Mouse (Mus musculus): ENCODE measurements around the gene Syne2.

Syne2 gene

DNA sequence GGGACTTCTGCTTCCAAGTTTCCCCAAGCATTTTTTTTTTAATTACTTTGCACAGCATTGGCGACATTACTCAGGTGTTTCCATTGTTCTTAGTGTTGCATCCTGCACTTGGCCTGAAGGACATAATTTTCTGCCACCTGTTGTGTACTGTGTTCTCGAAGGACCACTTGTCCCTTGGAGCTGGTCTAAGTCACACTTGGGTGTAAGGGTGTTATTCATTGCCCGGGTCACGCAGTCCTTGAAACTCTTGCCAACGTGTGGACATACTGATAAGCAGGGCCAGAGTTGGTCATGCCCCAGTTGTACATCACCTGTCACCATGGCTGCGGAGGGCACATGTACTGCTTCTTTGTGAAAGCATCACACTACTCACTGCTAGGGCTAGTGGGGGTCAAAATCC is 228.6 kb downstream of the Syne2 start:
- no peak for DNase-seq (ENCODE audit: low read depth, low spot score)

DNA sequence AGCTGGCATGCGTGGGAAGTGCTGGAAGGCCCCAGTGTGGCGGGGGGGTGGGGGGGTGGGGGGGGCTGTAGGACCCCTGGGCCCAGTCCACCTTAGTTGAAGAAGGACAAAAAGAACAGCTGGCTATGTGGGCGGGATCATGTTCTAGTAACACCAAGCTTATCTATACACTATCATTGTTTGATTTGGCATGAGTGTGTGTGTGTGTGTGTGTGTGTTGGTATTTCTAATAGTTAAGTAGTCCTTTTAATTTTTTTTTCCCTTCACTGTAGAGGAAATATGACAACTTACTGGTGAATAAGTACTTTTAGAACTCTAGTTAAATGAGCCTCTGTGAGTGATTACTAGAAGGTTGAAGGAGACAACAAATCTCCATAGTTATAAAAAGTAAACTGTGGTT is 230.0 kb downstream of the Syne2 start:
- DNase-seq (ENCODE audit: low read depth, low spot score): no peak

DNA sequence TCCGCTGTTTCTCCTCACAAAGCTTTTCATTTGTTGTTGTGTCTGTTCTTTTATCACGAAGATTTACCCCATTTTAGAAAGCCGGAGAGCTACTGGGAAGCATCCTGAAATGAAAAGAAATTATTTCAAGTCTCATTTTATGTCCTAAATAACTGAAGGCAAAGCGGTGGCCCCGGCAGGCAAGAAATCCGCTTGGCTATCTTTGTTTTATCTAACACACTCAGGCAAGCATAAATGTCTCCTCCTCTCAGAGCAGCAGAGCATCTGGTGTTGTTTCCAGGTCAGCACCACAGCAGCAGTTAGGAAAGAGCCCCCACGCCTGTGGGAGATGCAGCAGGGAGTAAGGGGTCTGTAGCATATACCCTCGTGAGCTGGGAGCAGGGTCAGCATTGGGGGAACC is 230.7 kb downstream of the Syne2 start:
- no peak for DNase-seq (ENCODE audit: low read depth, low spot score)

DNA sequence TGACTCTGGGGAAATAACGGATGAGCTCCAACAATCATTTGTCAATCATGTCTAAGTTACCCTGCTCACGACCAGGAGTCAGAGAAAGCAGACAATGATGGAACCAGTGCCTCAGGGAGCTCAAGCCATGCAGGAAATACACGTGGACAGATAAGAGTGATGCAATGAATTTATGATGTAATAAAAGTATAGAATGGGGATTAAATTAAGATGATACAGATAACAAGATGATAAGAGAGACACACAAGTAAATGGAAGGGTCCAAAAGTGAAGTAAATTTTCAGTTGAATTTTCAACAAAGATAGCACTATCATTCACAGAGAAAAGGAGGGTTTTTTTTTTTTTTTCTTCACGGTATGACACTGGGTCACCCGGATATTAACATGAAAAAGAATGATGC is 231.4 kb downstream of the Syne2 start:
- no peak for DNase-seq (ENCODE audit: low read depth, low spot score)

DNA sequence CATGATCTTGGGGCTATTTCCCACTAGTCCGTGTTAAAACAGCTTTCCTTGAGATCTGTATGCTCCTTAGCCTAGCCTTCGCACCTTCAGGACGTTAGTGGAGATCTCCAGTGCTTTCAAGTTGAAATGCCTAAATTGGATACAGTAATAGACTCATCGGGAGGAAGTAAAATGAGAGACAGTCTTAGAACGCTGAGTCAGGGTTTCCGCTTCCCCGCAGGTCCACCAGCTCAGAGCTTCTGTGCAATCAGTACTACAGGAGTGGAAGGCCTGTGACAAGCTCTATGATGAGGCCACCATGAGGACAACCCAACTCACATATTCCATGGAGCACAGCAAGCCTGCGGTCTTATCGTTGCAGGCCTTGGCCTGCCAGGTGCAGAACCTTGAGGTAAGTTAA is 233.9 kb downstream of the Syne2 start:
- no peak for DNase-seq (ENCODE audit: low read depth, low spot score)

DNA sequence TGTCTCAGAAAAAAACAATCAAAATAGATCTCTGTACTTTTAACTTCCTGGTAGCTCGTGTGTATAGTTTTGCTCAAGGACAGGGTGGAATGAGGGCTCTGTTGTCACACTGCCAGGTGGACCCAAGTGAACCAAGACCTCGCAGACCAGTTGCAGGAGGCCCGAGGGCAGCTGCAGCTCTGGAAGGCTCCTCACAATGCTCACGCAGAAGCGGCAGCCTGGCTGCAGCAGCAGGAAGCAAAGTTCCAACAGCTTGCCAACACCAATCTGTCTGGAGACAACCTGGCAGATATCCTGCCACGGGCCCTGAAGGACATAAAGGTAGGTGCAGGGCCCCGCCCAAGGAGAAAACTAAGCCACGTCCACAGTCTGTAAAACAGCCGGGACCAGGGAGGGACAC is 236.7 kb downstream of the Syne2 start:
- no peak for DNase-seq (ENCODE audit: low read depth, low spot score)

DNA sequence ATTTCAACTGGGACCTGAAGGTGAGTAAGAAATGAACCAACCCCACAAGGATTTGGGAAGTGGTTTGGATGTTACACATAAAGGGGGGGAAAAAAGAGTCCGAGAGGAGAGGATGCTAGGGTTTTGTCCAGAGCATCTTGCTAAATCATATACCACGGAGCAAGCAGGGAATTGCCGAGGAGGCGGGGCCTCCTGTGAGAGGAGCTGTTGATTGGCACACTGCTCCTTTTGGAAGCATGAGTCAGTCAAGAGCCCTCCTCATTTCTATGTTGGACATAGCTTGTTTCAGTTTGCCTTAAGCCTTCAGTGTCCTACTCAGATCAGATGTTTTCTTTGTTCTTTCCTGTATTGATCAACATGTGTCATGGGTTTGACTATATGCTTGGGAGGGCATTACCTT is 245.1 kb downstream of the Syne2 start:
- no peak for DNase-seq (ENCODE audit: low read depth, low spot score)

DNA sequence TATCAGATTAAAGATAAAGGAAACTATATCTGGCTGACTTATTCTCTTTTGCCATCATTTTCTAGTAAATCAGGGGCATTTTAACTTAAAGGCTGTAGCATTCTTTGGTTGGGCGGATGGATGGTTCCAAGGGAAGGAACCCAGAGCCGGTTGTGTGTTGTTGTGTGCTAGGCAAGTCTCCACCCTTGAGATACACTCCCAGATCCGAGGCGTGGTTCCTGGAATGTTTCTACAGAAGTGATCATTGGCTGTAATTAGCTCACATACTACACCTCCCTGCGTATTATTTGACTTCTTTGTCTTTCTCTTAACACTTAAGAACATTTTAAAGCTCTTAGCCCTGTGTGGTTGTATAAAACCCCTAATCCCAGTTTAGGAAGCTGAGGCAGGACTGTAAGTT is 252.5 kb downstream of the Syne2 start:
- no peak for DNase-seq (ENCODE audit: low read depth, low spot score)

DNA sequence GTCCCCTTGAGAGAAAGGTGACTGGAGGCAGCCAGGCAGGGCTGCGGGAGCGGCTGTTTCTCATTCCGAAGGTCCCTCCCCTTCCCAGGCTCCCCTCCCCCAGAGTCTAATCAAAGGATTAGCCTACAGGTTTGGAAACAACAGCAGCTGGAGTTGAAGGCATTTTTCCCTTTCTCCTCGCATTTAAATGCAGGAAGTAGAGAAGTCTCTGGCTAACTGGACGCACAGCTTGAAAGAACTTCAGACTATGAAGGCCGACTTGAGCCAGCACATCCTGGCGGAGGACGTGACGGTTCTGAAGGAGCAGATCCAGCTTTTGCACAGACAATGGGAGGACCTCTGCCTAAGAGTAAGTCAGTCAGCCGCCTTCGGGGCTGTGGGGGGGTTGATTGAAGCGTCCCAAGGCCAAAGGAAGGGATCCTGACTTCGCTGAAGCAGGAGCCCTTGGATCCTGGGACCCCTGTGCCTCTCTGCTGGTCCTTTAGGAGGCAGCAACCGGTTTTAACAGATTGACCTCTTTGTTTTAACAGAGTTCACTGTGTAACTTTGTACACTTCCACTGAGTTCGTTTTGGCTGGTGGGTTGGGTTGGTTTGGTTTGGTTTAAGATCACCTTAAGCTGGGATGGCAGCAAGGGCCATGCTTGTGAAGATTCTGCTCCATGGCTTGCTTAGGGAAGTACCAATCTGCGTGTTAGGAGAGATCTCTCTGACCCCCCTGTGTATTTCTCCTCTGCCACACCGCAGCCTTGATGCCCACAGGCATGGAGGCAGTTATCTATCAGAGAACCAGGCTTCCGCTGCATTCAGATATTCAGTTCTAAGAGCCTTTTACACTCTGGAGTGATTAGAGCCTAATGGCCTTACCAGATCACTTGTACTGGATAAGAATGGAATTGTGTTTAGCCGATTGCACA is 254.3 kb downstream of the Syne2 start:
- peak; percentile 85 for DNase-seq (ENCODE audit: low read depth, low spot score)

DNA sequence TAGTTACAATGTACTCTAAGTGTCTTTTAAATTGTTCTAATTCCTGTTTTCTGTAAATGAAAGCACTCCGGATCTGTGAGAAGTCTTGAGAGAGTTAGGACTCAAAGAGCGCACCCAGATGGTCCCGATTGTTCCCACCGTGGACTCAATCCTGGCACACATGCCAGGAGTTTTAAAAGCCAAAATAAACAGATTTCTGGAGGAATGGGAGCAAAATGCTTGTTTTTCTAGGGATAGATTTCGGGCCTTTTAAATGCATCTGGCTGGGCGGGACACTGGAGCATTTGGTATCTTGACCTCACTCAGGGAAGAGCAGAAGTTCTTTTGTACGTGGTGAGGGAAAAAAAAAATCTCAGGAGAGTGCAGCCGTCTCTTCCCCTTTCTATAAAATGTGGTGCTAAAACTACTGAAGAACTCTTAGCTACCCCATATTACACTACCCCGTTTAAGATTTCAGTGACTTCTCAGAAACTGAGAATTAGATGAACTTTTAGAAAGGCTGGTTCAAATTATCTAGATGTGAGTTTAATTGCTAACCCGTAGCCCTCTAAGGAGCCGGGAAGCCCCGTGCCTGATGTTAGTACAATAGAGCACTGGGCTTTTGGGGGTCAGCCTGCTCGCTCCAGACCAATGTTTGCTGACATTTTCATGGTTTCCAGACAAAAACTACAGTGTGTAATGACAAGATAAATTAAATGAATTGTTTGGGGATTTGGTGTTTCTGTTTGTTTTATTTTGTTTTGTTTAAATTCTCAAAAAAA is 255.3 kb downstream of the Syne2 start:
- peak; percentile 52 for DNase-seq (ENCODE audit: low read depth, low spot score)

DNA sequence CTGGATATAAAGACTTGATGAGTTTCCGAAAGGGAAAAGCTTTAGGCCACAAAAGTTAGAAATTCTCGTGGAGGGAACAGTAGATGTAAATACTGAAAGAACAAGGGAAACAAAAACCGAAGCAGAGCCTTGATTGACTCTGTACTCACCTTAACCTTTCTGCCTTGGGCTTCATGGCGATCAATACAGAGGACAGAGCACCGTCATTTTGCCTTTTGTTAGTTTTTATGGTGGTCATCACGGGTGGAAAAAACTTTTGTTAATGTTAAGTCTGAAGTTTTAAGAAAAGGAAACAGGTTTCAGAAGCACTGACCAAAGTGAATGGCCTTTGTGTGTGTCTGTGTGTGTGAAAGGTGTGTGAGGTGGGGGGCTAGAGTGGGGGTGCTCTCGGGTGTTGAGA is 256.0 kb downstream of the Syne2 start:
- DNase-seq (ENCODE audit: low read depth, low spot score): no peak

DNA sequence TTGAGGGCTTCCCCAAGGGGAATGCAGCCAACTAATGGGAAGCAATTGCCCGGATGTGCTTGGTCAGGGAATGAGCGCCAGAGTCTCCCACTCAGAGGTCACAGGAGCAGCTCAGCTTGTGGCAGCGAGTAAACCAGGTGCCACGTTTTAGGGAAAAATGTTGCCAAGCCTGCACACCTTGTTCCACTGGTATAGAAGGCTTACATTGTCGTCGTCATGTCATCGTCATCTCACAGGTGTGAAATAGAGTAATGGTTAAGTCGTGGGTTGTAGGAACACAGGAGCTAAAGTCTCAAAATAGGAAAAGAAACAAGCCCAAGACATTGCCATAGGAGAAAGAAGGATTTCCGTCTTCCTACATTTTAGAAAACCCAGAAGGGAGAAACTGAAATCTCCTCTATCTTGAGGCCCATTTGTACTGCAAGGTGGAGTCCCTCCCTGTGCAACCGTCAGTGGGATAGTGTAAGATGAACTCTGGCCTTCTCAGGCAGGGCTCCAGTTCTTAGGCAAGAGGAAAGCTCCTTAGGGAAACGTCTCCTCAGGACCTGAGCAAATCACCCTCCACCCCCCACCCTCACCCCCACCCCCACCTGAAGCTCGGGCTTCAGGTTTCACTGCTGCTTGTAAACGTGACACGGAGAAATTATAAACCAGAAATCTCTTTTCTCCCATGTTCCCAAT is 263.1 kb downstream of the Syne2 start:
- peak; percentile 10 for DNase-seq (ENCODE audit: low read depth, low spot score)

DNA sequence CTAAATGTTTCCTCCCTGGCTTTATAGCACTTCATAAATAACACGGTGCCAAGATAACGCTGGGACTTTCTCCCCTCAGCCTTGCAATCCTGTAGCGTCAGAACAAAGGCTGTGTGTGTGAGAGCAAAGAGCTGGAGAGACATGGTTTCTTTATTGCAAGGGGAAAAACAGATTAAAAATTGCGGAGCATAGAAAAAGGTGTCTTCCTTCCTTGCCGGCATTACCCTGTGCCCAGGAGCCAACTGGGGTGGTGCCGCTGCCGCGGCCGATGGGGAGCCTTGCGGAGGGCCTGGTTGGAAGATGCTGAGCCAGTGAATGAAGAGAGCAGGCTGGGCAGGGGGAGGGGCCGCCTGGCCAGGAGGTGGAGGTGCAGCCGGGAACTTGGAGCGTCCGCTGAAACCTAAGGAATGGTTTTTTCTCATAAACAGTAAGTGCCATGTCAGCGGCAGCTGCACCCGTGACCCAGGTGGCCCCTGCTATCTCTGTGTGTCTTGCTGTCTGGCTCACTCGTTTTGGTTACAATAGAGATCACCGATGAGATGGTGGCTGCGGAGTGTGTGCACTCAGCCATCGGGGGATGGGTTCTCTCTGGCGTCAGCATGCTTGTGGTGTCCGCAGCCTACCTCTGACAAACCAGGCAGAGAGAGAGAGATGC is 263.8 kb downstream of the Syne2 start:
- DNase-seq (ENCODE audit: low read depth, low spot score): peak; percentile 59

DNA sequence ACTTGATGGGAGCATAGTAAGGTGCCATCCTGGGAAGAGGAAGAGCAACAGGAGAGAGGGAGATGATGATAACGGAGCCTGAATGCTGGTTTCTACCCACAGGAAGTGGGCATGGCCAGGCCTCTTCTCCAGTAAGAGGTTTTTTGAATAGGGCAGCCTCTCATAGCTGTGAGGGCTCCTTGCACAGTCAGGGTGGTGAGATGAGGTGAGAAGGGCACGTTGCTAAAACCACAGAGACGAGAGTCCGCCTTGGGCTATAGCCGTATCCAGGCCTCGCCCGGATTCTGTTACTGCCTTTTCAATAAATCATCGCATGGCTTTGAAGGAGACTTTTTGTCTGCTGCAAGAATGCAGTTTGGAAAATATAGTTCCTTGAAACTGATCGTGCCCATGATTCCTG is 267.1 kb downstream of the Syne2 start:
- DNase-seq (ENCODE audit: low read depth, low spot score): no peak

DNA sequence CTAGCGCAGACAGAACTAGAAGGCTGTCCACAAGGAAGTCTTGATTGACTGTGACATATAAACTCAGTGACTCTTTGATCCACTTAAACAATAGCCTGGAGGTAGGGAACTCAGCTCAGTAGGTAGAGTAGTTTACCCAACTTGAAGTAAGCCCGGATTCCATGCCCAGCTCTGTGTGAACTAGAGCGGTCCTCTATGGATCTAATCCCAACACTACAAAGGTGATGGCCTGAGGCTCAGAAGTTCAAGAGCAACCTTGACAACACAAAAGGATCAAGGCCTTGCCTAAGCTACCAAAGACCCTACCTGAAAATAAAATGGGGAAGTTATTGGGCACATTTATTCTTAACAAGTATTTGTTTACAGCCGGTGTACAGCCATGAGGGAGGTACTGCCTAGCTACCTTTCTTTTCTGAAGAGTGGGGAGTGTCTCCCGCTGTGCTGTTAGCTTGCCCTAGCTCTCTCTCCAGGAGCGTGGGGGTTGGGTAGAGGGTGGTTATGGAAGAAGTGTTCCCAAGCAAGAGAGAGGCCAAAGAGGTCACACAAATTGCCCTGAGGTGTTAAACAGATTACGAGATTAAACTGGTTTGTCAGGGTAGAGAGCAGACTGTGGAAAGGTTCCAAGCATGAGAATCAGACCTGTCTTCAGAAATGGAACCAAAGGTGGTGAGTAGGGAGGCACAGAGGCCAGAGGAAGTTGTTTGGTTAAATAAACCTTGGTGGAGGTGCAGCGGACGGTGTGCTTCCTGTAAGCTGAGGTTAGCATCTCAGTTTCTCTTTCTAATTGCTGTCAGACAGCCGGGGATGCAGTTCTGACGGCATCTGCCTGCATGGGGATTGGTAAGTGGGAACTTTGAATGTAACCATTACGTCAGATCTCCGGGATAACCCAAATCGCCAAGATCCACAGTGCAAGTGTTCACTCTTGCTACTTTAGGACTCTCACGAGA is 268.3 kb downstream of the Syne2 start:
- DNase-seq (ENCODE audit: low read depth, low spot score): no peak

DNA sequence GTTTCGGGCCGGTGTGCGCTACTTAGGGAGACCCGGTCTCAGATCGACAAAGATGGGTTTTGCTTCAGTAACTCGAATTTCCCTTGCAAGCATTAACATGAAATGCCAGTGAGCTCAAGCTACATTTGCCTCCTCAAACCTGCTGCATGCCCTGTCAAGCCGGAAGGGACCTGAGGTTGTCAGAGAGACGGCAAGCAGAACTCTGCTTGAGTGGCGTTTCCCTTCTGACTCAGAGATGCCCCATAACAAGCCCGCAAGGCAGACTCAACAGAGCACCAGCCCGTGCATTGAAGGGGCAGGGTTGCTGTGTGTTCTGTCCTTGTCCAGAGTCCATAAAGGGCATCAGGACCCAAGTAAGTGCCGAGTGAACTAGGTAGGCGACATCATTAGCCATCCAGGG is 269.1 kb downstream of the Syne2 start:
- DNase-seq (ENCODE audit: low read depth, low spot score): no peak

DNA sequence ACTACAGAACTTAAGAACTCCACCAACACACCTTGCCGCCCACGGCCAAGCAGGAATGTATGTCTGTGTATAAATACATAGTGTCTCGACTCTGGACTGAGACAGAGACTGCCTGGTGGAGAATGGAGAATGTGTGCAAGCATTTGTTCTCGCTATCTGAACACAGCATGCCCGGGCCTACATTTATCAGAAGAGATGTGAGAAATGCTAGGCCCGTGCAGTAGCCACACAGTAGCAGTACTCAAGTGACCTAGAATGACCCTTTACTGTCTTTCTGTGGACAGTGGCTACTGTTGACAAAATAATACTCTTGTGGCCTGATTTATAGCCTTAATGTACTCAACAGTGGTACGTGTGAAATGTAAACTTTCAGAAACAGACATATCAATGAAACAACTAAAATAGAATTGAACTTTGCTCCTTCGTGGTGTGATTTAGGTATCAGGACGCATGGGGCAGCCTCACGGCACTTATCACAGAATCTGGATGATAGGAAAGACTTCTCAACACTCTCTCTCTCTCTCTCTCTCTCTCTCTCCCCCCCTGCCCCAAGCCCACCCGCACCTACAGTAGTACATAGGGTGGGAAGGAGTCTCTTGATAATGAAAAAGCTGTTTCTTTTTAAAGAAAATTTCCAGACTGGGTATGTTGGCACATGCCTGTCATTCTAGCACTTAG is 275.0 kb downstream of the Syne2 start:
- DNase-seq (ENCODE audit: low read depth, low spot score): no peak

DNA sequence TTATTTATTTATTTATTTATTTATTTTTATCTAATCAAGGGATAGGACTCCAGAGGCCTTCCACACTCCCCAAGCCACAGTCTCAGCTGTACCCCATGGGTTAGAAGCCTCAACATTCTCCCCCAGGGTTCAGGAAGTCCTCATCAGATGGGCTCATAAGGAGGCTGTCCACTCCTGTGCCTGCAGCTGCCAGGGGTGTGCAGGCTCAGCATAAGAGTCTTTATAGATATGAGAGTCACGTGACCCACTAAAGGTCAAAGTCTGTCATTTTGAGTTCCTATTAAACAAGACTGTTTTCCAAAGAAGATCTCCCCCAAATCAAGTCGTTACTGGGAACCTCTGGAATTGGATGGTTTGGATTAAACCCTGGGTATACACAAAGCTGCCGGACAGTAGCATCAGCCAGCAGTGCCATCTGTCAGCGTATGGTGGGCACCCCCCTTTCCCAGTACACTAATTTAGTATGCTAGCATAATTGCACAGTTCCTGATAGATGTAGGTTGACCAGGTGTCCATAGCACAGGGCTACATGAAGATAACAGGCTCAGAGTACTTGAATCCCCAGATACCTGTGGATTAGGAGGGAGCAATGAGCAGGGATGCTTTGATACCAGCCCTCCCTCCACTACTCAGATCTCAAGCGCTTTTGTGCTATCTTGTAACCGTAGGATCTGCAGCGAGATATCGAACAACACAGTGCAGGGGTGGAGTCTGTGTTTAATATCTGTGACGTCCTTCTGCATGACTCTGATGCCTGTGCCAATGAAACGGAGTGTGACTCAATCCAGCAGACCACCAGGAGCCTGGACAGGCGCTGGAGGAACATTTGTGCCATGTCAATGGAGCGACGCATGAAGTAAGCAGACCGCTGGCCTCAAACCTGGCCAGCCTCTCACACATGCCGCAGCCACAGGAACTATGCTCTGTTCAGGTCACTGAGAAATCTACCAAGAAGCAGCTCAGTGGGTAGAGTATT is 276.0 kb downstream of the Syne2 start:
- no peak for DNase-seq (ENCODE audit: low read depth, low spot score)
